Mouse (Mus musculus): Measurements from ENCODE around the gene Sppl2b. TPM values are rescaled to one million over a fixed set of nuclear protein-coding genes. Genes with fewer than 3 reads are reported as not detected.

The Sppl2b gene
- 94.2 and 96.5 TPM in 2 replicates for polyA plus RNA-seq (2012; rRNA removed)

DNA sequence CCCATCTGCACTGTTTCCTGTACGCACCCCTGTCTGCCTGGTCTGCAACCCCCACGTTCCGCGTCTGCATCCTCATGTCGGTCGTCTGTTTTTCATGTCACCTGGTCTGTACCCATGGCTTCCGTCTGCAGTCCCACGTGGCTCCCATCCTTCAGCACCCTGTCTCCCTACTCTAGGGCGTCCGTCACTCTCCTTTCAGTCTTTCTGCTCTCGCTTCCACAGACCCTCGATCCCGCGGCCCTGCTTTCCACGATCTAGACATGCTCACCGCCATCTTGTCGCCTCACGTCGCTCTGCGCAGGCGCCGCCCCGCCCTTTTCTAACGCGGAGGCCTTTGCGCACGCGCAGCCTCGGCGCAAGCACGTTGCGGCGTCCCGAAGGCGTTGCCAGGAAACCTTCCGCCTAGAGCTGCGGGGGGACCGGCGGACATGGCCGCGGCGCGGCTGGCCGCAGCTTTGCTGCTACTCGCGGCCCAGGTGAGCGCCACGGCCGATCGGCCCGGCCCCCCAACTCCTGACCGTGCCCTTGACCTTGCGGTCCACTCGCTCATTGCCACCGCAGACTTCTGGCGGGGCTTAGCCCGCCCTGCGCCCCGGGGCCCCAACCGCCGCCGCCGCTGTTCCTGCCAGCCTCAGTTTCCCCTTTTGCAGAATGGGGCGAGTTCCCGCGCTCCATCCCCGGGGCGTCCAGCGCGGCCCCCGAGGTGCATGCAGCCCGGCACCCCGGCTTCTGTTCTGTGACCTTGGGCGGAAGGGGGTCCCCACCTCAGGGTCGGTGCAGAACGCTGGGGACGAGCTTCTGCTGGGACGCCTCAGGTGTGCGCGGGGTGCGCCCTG lies at the start of gene Sppl2b, which contains the start of gene Lsm7:
Gene Sppl2b, plus strand, starts transcription at position 363 of the 836 bp plus-strand sequence.
Gene Lsm7, minus strand, starts transcription at position 297 of the 836 bp plus-strand sequence.
- Histone ChIP-seq H3K4me1 (ENCODE audit: control insufficient read depth, insufficient read depth, low read length) (peaks cover 4% of the 10 kb centered on the region; the same call in 1 of the 2 replicates), H3K4me3 (ENCODE audit: insufficient read depth, low read length) (peak within 1 kb of the TSS; percentile 93), H3K27ac (ENCODE audit: insufficient read depth, low read length) (peak within 1 kb of the TSS; percentile 73; the same call in 1 of the 2 replicates)
- TF ChIP-seq POLR2A (IDR thresholded peaks at IDR 0.05; ENCODE audit: extremely low read depth, insufficient read depth, low read length) = peak; percentile 85
- TF ChIP-seq CTCF (IDR thresholded peaks at IDR 0.05; ENCODE audit: extremely low read depth, insufficient read depth, low read length) = no peak

DNA sequence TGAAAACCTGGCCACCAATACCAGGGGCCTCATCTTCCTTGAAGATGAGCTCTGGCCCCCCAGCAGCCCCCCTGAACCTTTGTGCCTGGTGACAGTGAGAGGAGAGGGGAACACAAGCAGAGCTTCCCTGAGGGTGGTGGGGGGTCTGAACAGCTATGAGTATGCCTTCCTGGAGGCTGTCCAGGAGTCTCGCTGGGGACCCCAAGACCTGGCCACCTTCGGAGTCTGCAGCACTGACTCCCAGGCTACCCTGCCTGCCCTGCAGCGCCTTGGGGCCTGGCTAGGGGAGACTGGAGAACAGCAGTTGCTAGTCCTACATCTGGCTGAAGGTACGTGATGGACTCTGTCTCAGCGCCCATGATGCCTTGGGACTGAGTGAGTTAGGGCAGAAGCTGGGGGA lies 49.8 kb upstream of the Sppl2b start:
- H3K4me3 ChIP-seq (ENCODE audit: insufficient read depth, low read length) = no peak overlapping the region
- 0 out of 2 replicates have a peak, but pooled peaks cover 2% of the 10 kb centered on the region for H3K4me1 ChIP-seq (ENCODE audit: control insufficient read depth, insufficient read depth, low read length)
- H3K27ac ChIP-seq (ENCODE audit: insufficient read depth, low read length) = no peak overlapping the region
- TF ChIP-seq CTCF (IDR thresholded peaks at IDR 0.05; ENCODE audit: extremely low read depth, insufficient read depth, low read length) (no peak), POLR2A (IDR thresholded peaks at IDR 0.05; ENCODE audit: extremely low read depth, insufficient read depth, low read length) (no peak)

DNA sequence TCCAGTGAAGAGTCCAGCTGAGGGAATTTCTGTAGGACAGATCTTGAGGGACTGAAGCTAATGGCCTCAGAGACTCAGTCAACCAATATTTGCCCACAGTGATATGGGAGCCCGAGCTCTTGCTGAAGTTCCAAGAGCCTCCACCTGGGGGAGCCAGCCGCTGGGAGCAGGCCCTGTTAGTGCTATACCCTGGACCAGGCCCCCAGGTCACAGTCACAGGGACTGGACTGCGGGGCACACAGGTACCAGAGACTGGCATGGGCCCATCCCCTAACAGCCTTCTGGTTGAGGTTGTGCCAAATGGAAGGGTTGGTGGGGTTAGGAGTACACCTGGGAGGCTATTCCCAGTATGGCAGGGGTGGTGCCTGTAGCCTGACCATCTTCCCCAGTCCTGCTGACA lies 49.1 kb upstream of the Sppl2b start:
- TF ChIP-seq POLR2A (IDR thresholded peaks at IDR 0.05; ENCODE audit: extremely low read depth, insufficient read depth, low read length) = no peak
- TF ChIP-seq CTCF (IDR thresholded peaks at IDR 0.05; ENCODE audit: extremely low read depth, insufficient read depth, low read length) = peak; percentile 58
- Histone ChIP-seq H3K4me1 (ENCODE audit: control insufficient read depth, insufficient read depth, low read length) (0 out of 2 replicates have a peak, but pooled peaks cover 2% of the 10 kb centered on the region), H3K27ac (ENCODE audit: insufficient read depth, low read length) (no peak overlapping the region), H3K4me3 (ENCODE audit: insufficient read depth, low read length) (no peak overlapping the region)

DNA sequence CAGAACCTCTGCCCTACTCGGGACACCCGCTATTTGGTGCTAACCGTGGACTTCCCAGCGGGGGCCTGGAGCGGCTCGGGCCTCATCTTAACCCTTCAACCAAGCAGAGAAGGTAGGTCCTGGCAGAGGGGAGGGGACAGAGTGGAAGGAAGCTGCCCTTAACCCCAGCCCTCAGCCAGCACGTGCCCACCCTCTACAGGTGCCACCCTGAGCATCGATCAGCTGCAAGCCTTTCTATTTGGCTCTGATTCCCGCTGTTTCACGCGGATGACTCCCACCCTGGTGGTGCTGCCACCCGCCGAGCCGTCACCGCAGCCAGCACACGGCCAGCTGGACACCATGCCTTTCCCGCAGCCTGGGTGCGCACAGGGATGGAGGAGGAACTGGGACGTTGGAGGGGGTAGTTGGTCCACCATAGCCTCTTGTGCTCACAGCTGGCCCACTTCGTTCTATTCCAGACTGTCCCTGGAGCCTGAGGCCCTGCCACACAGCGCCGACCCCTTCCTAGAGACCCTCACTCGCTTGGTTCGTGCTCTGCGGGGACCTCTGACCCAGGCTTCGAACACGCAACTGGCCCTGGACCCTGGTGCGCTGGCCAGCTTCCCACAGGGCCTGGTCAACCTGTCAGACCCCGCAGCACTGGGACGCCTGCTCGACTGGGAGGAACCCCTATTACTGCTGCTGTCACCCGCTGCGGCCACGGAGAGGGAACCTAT lies 48.6 kb upstream of the Sppl2b start:
- 0 out of 2 replicates have a peak, but pooled peaks cover 2% of the 10 kb centered on the region for H3K4me1 ChIP-seq (ENCODE audit: control insufficient read depth, insufficient read depth, low read length)
- no peak for TF ChIP-seq CTCF (IDR thresholded peaks at IDR 0.05; ENCODE audit: extremely low read depth, insufficient read depth, low read length)
- TF ChIP-seq POLR2A (IDR thresholded peaks at IDR 0.05; ENCODE audit: extremely low read depth, insufficient read depth, low read length) = no peak
- peak overlapping the region; percentile 91 for H3K27ac ChIP-seq (ENCODE audit: insufficient read depth, low read length)
- peak overlapping the region; percentile 3 for H3K4me3 ChIP-seq (ENCODE audit: insufficient read depth, low read length)

- H3K27ac ChIP-seq (ENCODE audit: insufficient read depth, low read length) = peak overlapping the region; percentile 91
- 0 out of 2 replicates have a peak, but pooled peaks cover 2% of the 10 kb centered on the region for H3K4me1 ChIP-seq (ENCODE audit: control insufficient read depth, insufficient read depth, low read length)
- TF ChIP-seq POLR2A (IDR thresholded peaks at IDR 0.05; ENCODE audit: extremely low read depth, insufficient read depth, low read length) = peak; percentile 78; the same call in 1 of the 2 replicates
- TF ChIP-seq CTCF (IDR thresholded peaks at IDR 0.05; ENCODE audit: extremely low read depth, insufficient read depth, low read length) = no peak
- H3K4me3 ChIP-seq (ENCODE audit: insufficient read depth, low read length) = peak overlapping the region; percentile 3
Measured at GRCm38 (mm10) chr10:80807057-80807627, 47.9 kb upstream of the Sppl2b start.

- peak overlapping the region; percentile 0 for H3K4me3 ChIP-seq (ENCODE audit: insufficient read depth, low read length)
- H3K4me1 ChIP-seq (ENCODE audit: control insufficient read depth, insufficient read depth, low read length) = 0 out of 2 replicates have a peak, but pooled peaks cover 2% of the 10 kb centered on the region
- TF ChIP-seq CTCF (IDR thresholded peaks at IDR 0.05; ENCODE audit: extremely low read depth, insufficient read depth, low read length) (no peak), POLR2A (IDR thresholded peaks at IDR 0.05; ENCODE audit: extremely low read depth, insufficient read depth, low read length) (0 out of 2 replicates have a peak, but pooled peaks have one; percentile 31)
- H3K27ac ChIP-seq (ENCODE audit: insufficient read depth, low read length) = 0 out of 2 replicates have a peak overlapping the region, but pooled peaks have one; percentile 8
Measured at GRCm38 (mm10) chr10:80808099-80808984, 46.7 kb upstream of the Sppl2b start.

GRCm38 (mm10) chr10:80808985-80809632 lies 46.0 kb upstream of the Sppl2b start:
- TF ChIP-seq POLR2A (IDR thresholded peaks at IDR 0.05; ENCODE audit: extremely low read depth, insufficient read depth, low read length) (no peak), CTCF (IDR thresholded peaks at IDR 0.05; ENCODE audit: extremely low read depth, insufficient read depth, low read length) (no peak)
- Histone ChIP-seq H3K4me3 (ENCODE audit: insufficient read depth, low read length) (peak overlapping the region; percentile 0; the same call in 1 of the 2 replicates), H3K4me1 (ENCODE audit: control insufficient read depth, insufficient read depth, low read length) (0 out of 2 replicates have a peak, but pooled peaks cover 2% of the 10 kb centered on the region), H3K27ac (ENCODE audit: insufficient read depth, low read length) (no peak overlapping the region; the same call in 1 of the 2 replicates)

GRCm38 (mm10) chr10:80810084-80810483 lies 45.0 kb upstream of the Sppl2b start:
- no peak overlapping the region for H3K4me3 ChIP-seq (ENCODE audit: insufficient read depth, low read length)
- TF ChIP-seq POLR2A (IDR thresholded peaks at IDR 0.05; ENCODE audit: extremely low read depth, insufficient read depth, low read length) (no peak), CTCF (IDR thresholded peaks at IDR 0.05; ENCODE audit: extremely low read depth, insufficient read depth, low read length) (no peak)
- H3K4me1 ChIP-seq (ENCODE audit: control insufficient read depth, insufficient read depth, low read length) = 0 out of 2 replicates have a peak, but pooled peaks cover 2% of the 10 kb centered on the region
- no peak overlapping the region for H3K27ac ChIP-seq (ENCODE audit: insufficient read depth, low read length)
